Mouse (Mus musculus): ENCODE data around the gene Zdhhc14. TPM values are rescaled to one million over a fixed set of nuclear protein-coding genes. Genes with fewer than 3 reads are reported as not detected.

Gene Zdhhc14
- total RNA-seq, 2 experiments from 2014 or later, result 36.1 to 48.7 TPM

- no peak for DNase-seq (ENCODE audit: low spot score in 2 of 2)
Observed at GRCm38 (mm10) chr17:5551136-5551535, 58.8 kb downstream of the Zdhhc14 start.

GRCm38 (mm10) chr17:5552036-5552760 lies 59.8 kb downstream of the Zdhhc14 start:
- no peak for DNase-seq (ENCODE audit: low spot score in 2 of 2)

- no peak for DNase-seq (ENCODE audit: low spot score in 2 of 2)
Observed at GRCm38 (mm10) chr17:5553556-5553955, 61.2 kb downstream of the Zdhhc14 start.

GRCm38 (mm10) chr17:5554573-5554972 lies 62.2 kb downstream of the Zdhhc14 start:
- DNase-seq (ENCODE audit: low spot score in 2 of 2), result no peak

- no peak for DNase-seq (ENCODE audit: low spot score in 2 of 2)
Observed at GRCm38 (mm10) chr17:5556568-5556967, 64.2 kb downstream of the Zdhhc14 start.

GRCm38 (mm10) chr17:5560212-5560611 lies 67.9 kb downstream of the Zdhhc14 start:
- no peak for DNase-seq (ENCODE audit: low spot score in 2 of 2)

- no peak for DNase-seq (ENCODE audit: low spot score in 2 of 2)
Observed at GRCm38 (mm10) chr17:5563108-5563507, 70.8 kb downstream of the Zdhhc14 start.

GRCm38 (mm10) chr17:5566006-5566405 lies 73.6 kb downstream of the Zdhhc14 start:
- DNase-seq (ENCODE audit: low spot score in 2 of 2), result no peak

GRCm38 (mm10) chr17:5567943-5568342 lies 75.6 kb downstream of the Zdhhc14 start:
- no peak for DNase-seq (ENCODE audit: low spot score in 2 of 2)

- DNase-seq (ENCODE audit: low spot score in 2 of 2), result no peak
Observed at GRCm38 (mm10) chr17:5569131-5570030, 77.0 kb downstream of the Zdhhc14 start.

- DNase-seq (ENCODE audit: low spot score in 2 of 2), result no peak
Observed at GRCm38 (mm10) chr17:5572096-5572730, 79.9 kb downstream of the Zdhhc14 start.

GRCm38 (mm10) chr17:5572745-5573420 lies 80.5 kb downstream of the Zdhhc14 start:
- DNase-seq (ENCODE audit: low spot score in 2 of 2), result no peak

- no peak for DNase-seq (ENCODE audit: low spot score in 2 of 2)
Observed at GRCm38 (mm10) chr17:5574672-5575071, 82.3 kb downstream of the Zdhhc14 start.

GRCm38 (mm10) chr17:5575518-5575917 lies 83.2 kb downstream of the Zdhhc14 start:
- no peak for DNase-seq (ENCODE audit: low spot score in 2 of 2)

GRCm38 (mm10) chr17:5582232-5582631 lies 89.9 kb downstream of the Zdhhc14 start:
- DNase-seq (ENCODE audit: low spot score in 2 of 2), result no peak

- DNase-seq (ENCODE audit: low spot score in 2 of 2), result no peak
Observed at GRCm38 (mm10) chr17:5582937-5583336, 90.6 kb downstream of the Zdhhc14 start.

GRCm38 (mm10) chr17:5583472-5584145 lies 91.3 kb downstream of the Zdhhc14 start:
- DNase-seq (ENCODE audit: low spot score in 2 of 2), result no peak

- no peak for DNase-seq (ENCODE audit: low spot score in 2 of 2)
Observed at GRCm38 (mm10) chr17:5591604-5592209, 99.3 kb downstream of the Zdhhc14 start.

GRCm38 (mm10) chr17:5593071-5593470 lies 100.7 kb downstream of the Zdhhc14 start:
- no peak for DNase-seq (ENCODE audit: low spot score in 2 of 2)

- DNase-seq (ENCODE audit: low spot score in 2 of 2), result no peak
Observed at GRCm38 (mm10) chr17:5595068-5595467, 102.7 kb downstream of the Zdhhc14 start.
